Mouse (Mus musculus) inflammation-experienced regulatory T-cells, adult 6 months (primary cell): Measurements from ENCODE around the gene Vps37c. TPM values are rescaled to one million over a fixed set of nuclear protein-coding genes. Genes with fewer than 3 reads are reported as not detected.
A peak's percentile ranks its signal among the peaks of the same experiment; 100 is the strongest.

Source experiments
- ATAC-seq: one replicate; pipeline ENCODE4 v1.8.0; 2017
- polyA plus RNA-seq, 3 experiments: library from polyadenylated mRNA; unstranded; fragments of 100-300 nt; shearing (Covaris generic); gene quantifications; one replicate each; pipeline ENCODE4 v1.2.1; 2017

Vps37c gene
- polyA plus RNA-seq, 3 experiments from 2014 or later: 11.4 to 15.9 (median 14.1) TPM

DNA sequence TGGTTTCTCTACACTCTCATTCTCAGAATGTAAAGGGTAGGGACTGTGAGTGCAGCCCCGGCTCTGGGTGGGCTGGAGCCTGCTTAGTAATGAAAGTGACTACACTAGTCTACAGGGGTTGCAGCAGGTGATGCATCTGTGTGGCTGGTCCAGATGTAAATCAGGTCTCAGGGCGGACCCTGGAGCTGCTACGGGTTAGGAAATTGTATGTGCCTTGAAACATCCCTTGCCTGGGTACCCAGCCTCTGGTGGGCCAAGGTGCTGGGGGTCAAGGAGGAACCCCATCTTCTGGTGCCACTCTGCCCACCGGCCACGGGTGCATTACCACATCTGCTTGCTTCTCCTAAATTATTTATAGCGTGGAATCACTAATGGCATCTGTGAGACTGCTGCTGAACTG lies 25.6 kb downstream of the Vps37c start:
- ATAC-seq: no peak

DNA sequence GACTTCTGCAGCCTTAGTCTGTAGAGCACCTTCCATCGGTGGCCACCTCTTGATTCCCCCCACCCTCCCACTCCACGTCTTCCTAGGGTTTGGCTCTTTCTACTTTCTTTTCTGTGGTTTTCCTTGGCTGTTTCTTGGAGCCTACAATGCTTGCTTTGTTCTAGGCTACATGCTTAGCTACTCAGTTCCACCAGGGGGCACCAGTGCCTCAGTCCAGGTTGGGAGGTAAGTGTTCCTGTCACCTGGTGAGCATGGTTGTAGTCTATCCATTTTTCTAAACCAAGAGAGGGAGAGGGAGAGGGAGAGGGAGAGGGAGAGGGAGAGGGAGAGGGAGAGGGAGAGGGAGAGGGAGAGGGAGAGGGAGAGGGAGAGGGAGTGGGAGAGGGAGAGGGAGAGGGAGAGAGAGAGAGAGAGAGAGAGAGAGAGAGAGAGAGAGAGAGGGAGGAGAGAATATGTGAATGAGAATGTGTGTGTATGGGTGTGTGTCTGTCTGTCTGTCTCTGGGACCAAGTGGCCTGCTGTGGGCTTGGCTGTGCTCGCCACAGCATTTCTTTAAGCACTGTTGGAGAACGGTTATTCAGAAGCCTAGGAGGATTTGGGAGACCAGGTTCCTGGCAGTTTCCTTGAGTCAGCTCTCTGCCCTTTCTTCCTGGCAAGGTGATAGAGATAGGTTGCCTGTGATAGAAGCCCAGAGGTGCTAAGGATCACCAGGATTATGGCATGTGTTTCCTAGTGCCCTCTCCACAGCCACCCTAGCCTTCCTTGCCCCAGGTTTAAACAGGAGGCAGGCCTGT lies 26.3 kb downstream of the Vps37c start:
- ATAC-seq: peak; percentile 71

DNA sequence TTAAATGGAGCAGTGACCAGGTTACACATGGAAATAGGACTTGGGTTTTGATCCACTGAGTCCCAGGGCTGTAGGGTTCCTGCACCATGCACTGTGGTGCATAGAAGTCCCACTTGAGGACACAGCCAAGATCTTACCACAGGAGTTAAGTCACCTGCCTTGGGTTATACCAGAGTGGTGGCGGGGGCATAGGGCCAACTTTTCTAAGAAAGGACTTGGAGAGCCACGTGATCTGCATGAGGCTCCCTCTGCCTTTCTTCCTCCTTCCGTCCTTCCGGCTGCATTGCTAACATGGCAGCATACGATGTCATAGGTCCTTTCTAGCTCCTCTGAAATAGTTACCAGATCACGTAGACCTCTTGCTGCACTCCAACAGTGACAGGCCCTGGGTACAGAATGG lies 26.9 kb downstream of the Vps37c start:
- ATAC-seq: peak; percentile 48

DNA sequence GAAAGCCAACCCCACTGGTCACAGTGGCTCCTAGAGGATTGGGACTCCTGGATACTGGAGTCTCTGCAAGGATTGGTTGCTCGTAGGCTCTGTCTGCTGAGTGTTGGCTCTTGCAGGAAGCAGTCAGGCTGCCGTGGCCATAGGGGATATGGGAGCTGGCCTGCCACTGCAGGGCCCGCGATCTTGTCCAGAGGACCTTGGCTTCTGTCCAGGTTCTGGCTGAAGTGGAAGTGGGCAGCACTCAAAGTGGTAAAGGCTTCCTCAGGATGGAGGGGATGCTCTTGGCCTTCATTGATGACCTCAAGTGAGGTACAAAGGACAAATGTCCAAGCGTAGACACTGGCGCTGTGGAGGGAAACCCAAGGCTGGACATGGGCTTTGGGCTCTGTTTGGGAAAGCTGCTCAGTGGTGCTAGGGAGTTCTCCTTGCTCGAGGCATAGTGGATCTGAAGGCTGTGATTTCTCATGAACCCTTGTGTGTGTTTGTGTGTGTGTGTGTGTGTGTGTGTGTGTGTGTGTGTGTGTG lies 29.8 kb downstream of the Vps37c start:
- ATAC-seq: no peak

DNA sequence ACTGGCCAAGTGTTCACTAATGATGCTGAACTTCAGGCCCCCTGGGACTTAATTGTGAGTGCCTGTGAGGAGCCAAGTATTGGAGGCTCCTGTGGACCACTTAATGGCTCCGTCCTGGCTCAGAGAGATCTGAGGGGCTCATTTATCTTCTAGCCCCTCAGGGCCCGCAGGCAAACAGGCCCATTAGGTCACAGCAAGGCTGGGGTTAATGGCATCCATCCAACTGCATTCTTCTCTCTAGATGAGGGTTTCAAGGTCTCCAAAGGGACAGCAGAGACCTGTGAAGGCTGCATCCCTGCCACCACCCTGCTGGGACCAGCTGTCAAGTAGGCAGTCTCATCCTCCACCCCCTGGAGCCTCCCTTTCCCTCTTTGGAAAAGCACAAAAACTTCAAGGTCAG lies 31.2 kb downstream of the Vps37c start:
- no peak for ATAC-seq

DNA sequence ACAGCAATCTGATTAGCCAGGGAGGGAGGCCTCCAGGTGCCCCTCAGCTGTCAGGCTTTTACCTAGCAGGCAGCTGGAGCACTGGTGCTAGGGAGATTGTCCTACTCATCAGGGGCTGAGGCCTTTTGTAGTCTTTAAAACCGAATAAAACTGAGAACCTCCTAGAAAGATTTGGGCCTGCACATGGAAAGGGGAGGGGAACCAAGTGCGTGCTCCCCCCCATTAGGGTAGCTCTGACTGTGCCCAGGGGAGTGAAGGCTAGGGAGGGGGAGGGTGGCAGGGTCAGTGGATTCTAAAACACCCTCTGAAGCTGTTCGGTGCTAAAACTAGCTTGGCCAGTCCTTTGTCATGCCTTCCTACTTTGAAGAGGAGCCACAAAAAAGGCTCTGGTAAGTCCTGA lies 32.0 kb downstream of the Vps37c start:
- no peak for ATAC-seq

DNA sequence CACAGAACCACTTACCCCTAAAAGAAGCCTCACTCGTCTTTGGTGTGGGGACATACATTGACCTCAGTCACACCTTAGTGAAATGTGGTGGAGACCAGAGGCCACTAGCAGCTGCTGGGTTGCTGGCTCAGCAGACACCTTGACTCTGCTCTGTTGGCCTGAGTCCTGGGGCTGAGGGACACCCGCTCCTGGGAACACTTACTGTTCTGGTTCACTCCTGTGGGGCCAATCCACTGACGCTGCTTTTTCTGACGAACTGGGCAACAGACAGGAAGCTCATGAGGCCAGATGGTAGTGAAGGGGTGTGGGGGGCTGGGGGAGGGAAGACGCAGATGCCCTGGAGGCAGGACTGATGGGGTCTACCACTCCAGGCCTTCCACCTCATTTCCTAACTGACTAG lies 32.5 kb downstream of the Vps37c start:
- ATAC-seq: no peak

DNA sequence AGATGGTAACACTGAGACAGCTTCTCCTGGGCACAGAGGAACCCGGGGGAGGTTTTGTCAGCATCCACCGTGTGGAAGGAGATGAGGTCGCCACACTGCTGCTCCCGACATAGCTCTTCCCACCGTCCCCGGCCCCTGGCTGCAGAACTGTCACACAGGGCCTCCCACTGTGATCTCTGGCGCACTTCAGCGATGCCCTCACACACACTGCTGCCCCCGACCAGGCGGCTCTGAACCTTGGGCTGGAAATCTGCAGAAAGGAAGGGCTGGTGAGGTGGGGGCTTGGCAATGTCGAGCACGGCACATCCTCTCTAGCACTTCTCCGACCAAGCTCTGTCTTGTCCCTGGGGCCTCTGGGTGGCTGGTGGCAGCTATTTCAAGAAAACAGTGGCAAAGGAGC lies 34.5 kb downstream of the Vps37c start:
- ATAC-seq: no peak

DNA sequence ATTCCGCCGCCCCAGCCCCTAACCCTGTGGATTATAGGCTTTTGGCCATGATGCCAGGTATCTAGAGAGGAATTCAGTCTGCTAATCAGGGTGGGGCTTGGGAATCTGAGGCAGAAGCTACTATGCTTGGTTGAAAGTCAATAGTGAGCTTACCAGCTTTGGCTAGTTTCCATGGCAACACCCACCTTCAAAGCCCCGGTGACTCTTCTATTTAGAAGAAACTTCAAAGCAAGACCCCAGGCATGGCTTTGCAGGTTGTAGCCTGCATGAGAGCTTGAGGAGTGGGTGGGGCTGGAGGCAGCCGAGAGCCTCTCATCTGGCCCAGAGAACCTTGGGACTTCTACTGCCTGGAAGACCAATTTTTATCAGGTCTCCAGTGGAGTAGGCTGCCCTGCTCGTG lies 35.1 kb downstream of the Vps37c start:
- ATAC-seq: no peak

DNA sequence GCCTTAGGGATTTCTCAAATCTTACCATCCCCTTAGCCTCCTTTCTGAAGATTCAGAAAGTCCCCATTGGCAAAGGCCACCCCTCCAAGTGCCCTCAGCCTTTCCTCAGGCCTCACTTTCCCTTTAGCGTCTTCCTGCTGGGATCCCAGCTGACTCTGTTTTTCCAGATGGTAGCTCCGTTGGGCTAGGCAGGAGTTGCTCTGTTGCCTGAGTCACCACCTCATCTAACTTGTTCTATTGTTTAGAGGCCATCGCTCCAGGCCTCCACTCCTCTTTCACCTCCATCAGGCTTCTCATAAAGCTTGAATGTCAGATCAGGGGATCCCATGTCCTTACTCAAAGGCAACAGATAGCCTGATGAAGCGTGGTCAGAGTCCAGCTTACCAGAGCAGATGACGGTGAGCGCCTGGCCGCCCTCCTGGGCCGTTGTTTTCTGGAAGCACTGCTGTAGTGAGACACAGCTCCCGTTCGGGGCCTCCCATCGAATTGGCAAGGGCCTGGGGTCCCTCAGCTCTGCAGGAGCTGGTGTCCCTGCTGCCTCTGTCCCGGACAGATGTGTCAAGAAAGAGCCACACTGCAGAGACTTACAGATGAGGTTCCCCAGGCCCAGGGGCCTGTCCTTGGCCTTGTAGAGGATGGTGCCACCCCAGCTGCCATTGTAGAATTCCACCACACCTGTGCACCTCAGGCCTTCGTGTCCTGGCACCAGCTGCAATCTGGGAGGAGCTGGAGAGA lies 36.3 kb downstream of the Vps37c start:
- ATAC-seq: no peak

DNA sequence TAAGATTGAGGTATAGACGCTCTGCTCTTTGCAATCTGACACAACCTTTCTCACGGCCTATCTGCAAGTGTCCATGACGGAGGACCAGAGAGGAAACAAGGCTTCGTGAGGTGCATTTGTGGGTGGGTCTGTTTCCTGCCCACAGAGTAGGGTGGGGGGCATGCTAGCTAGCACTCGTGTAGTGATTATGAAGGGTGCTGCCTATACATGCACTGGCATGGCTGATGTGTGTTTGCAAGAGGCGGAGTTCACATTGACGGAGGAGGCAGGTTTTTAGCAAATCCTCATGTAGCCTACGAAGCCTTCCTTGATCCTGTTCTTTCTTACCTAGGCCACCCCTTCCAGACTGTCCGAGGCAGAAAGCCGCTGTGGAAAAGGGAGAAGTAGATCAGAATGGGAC lies 41.4 kb downstream of the Vps37c start:
- ATAC-seq: peak; percentile 21

DNA sequence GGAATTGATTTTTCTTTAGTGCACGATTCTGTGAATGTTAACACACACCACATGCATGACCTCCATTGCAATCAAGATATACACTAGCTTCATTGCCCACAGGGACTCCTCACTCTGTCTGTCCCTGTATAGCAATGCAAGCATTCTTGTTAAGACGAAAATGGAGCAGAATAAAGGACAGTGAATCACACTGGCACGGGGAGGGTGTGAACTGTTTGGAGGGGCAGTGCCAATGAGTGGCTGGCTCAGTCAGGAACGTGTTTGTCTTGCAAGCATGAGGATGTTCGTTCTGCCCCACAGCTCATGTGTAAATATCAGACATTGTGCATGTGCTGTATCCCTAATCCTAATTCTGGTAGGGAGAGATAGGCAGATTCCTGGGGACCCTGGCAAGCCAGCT lies 41.9 kb downstream of the Vps37c start:
- no peak for ATAC-seq

DNA sequence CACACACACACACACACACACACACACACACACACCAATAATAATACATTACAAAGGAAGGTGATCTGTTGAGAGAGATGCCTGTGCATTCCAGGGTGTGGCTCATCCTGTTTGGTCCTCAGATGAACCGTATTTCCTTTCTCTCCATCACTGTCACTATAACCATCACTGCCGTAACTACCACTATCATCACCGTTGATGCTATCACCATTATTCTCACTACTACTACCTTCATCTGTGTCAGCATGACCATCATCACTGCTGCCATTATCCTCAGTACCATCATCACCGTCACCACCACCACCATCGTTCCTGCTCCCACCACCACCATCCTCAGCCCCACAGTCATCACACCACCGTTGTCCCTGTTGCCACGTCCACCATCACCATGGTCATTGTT lies 43.4 kb downstream of the Vps37c start:
- ATAC-seq: peak; percentile 78

DNA sequence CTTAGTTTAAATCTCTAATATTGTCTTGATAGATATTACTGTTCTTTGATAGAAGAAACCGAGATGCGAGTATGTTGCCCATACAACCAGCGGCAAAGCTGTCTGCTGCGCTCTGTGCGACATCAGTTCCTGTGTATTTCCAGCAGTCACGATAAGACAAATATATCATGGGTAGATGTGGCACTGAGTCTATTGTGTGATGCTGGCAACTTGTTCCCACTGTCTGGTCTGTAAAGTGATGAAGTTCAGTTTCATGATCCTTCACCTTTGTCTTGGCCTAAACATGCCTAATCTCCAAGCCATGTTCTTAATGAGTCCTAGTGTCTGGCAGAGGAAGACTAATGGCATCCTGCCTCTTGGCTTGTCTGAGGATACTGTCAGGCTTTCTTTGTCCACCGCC lies 44.2 kb downstream of the Vps37c start:
- ATAC-seq: no peak

DNA sequence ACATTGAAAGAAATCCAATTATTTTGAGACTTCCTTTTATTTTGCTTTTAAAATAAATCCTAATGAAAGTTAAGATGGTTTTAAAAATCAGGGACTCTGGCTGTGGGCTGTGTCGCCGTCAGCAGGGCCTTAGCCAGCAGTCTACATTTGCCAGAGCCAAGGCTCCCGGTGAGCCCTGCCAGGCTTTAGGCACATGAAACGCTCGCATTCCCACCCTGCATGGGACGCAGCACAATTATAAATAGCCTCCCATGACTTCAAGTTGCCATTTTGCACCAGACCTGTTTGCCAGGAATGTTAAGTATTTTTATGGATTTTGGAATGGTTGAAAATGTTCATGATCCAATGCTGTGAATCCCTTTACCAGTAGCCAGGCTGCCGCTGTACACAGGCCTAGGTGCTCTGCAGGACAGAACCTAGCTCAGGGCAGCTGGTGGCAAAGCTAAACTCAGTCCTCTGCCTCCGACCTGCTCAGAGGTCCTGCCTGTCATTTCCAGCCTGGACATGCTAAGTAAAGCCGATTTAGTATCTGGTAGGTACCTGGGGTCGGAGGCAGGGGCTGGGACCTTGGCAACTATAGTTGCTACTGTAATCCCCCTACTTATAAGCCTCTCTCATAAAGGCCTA lies 45.1 kb downstream of the Vps37c start:
- ATAC-seq: no peak

DNA sequence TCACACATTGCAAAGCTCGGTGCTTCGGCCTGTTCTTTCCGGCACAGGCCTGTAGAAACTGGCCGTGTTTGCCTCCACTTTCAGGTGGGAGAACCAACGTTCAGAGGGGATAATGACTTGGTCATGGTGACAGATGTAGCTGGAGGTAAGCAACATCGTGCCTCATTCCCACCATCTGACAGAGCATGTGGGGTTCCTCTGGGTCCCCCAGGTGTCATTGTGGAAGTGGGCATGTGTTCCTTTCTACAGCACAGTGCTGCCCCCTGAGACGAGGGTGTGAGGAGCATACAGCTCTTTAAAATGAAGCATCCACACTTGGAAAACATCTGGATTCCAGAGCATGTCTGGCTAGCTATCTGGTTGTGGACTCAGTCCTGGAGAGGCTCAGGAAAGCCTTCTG lies 46.0 kb downstream of the Vps37c start:
- no peak for ATAC-seq

DNA sequence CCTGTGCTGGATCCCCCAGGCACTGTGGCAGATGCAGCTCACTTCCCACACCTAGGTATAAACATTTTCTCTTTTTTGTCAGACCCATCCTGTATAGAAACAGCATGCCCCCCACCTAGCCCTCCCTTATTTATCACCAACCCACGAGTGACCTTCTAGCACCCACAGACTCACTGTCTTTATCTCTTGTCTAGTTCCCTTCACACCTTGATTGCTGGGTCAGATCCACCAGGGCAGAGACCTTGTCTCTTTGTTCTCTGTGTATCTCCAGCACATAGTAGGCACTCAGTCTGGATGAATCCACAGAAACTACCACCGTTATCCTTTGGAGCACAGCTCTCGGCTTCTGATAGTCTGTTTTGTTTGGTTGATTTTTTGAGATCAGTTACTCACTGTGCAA lies 46.5 kb downstream of the Vps37c start:
- ATAC-seq: no peak

DNA sequence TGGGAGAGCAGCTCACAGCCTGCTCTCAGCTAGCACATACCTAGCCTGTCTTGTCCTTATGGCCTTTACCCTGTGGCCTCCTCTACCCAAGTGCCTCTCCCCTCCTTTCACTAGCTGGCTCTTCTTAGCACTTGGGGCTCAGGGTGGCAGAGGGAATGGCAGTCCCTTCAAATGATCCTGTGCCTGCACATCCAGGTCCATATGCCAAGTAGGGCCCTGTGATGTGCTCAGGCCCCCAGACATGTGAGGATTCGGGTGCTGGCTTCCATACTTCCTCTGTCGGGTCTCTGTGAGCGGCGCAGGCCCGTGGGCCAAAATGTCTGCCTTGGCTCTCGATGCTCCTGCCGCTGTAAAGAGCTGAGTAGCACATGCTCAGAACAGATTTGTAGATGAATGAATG lies 47.3 kb downstream of the Vps37c start:
- ATAC-seq: no peak

DNA sequence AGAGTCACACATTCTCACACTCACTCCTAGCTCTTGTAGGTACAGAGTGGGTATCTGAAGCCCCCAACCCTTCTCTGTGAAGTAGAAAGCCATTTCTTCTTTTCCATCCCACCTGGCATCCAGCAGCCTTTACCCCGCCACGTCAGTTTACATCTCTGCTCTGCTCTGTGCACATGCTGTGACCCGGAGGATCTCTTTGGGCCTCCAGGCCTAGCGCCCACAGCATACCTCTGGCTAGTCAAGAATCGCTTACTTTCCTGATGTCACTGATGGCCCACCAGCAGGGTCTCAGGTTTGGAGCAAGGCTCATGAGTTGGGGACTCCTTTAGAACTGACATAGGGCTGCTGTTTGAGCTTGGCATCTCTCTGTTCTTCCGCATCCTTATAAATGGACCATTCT lies 49.5 kb downstream of the Vps37c start:
- ATAC-seq: no peak

DNA sequence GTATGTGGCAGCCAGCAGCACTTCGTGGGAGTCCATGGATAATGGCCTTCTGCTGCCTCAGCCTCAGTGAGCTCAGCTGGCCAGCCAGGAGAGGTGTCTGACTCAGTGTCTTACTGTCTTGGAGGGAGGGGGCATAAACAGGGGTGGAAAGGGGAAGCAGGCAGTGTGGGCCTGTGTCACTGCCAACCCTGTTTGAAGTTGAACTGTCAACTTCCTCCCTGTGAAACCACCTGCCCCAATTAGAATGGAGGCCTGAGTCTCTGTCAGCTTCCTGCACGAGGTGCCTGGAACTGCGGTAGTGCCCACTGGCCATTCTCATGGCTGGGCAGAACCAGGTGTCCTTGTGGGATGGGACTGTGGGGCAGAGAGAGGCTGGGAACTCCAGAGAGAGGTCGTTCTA lies 50.3 kb downstream of the Vps37c start, which contains the start of gene Cd5:
TSS of gene Cd5 (minus strand) at position 192 of the 400 bp plus-strand sequence.
- ATAC-seq: peak; percentile 76

DNA sequence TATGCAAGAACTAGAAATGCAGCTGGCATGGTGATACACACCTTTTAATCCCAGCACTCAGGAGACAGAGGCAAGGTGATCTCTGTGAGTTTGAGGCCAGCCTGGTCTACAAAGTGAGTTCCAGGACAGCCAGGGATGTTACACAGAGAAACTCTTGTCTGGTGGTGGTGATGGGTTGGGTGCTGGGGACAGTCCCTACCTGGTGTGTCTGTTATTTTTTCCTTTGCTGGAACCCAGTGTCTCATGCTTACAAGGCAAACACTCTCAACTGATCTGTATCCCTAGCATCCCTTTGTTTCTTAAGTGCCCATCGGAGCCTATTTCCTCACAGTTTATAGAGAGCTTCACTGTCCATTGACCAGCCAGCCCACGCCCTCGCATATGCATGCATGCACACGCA lies 51.4 kb downstream of the Vps37c start:
- ATAC-seq: no peak

DNA sequence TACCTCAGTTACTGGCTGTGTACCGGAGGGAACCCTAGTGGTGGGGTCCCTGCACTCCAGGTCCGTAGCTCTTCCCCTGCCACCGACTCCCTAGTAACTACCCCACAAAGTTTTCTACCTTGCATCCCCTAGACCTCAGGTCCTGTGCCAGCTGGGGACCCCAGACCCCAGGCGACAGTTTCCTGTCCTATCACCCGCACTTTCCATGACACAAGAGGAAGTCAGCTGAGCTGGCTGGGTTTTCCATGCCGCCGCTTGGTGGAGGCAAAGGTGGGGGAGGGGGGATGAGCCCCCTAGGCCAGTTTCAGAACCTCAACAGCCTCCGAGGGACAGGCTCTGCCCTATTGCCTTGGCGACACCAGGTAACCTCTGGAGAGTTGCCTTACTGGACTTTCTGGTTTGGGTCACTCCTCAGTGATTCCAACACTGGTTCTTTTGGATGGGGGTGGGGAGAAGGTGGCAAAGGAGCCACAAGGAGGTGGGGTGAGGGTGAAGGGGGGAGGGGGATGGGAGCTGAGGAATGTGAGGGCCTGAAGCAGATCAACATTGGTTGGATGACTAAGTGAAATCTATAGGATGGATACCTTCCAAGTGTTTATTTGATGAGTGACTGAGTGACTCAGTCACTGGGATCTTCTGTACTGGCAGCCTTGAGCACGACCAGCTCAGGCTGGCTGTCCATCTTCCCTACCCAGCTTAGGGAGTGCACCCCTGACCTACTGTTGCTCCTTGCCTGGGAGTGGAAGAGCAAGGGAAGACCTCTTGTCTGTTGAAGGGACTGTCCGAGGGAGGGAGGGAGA lies 52.3 kb downstream of the Vps37c start:
- peak; percentile 38 for ATAC-seq

DNA sequence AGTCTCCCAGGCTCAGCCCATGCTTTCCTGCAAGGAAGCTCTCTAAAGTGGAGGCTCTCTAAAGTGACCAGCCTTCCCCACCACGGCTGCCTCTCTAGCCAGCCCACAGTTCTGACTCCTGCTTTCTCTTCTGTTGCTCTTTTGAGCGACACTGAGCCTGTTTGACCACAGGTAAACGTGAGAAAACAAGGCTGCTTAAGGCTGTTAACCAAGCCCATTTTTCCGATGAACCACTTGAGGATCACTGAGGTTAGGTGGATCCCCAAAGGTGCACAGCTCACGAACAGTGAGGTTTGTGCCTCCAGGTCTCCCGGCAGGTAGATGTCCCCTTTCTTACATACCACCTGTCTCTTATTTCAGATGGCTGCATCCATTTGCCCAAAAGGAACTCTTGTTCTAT lies 53.6 kb downstream of the Vps37c start:
- peak; percentile 7 for ATAC-seq
